9 mouse cellular contexts compared by ENCODE assay signal in the genomic region with DNA sequence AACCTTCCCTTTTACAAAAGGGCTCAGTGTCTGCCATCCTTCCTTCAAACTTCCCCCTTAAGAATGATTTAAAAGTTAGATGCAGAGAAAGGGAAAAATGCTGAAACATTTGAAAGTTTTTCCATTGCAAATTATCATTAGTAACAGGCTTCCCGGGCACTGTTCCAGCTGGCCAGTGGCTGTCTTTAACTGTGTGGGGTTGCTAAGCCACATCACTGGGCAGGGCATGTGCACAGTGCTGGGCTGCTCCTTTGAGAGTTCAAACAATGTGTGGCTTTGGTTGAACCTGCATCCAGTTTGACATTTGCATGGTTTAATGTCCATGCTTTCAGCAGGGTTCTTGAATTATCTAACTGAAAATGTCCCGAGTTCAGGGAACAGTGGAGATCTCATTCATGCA.
DNase-seq lines count a peak whose midpoint lies in the region; ATAC-seq and TF ChIP-seq lines count a peak whose summit lies in the region.
"Had no signal": no experiment of that assay in that cellular context is flagged by ENCODE, and none has a peak within 500 bp of the region (broad histone marks: within the 10 kb centered on the region; RNA-seq: fewer than 3 reads in every experiment).

No protein-coding gene starts in this region.

- intact Hi-C loops in heart, postnatal 36 days (cut with DNase I), result loop anchor here (10.0 kb wide), 1 partner anchor 514 kb away; a partner anchor contains a TSS

- no peak for TF ChIP-seq CTCF in kidney, adult 2 months (conservative IDR thresholded peaks at IDR 0.05; ENCODE audit: insufficient read depth, insufficient read length, low read depth, low read length)

- H3K4me2 ChIP-seq in kidney, embryonic 16.5 days (replicated peaks; ENCODE audit: low read depth, low read length), result no peak overlapping the region

- no peaks in the 10 kb centered on the region for H3K36me3 ChIP-seq in kidney, adult 2 months (ENCODE audit: control insufficient read depth, insufficient read depth, low read length)
- no peaks in the 10 kb centered on the region for H3K36me3 ChIP-seq in kidney, embryonic 16.5 days (ENCODE audit: insufficient read depth, low read length)
- H3K36me3 ChIP-seq: G1E had no signal

- ATAC-seq in kidney, embryonic 16.5 days (ENCODE audit: low FRiP score, low TSS enrichment), result no peak

- DNase-seq in kidney, adult 2 months, result peak; percentile 7
- DNase-seq in 3T3-L1 (ENCODE audit: low read depth, low spot score), result peak; percentile 49
- peak; percentile 7 for DNase-seq in adrenal gland, adult 8-10 months
- peak; percentile 37 to 58 for DNase-seq in heart, postnatal 36 days
- DNase-seq in thymus, postnatal 10 days (ENCODE audit: low spot score in 2 of 2), result no peak
- DNase-seq in frontal cortex, postnatal 10 days (ENCODE audit: low spot score in 2 of 2), result no peak
- no peak for DNase-seq in frontal cortex, postnatal 14 days (ENCODE audit: low spot score in 2 of 2)

- no peak overlapping the region for H3K27ac ChIP-seq in kidney, adult 2 months (ENCODE audit: insufficient read depth, low read depth, low read length)
- no peak overlapping the region for H3K27ac ChIP-seq in kidney, embryonic 16.5 days (ENCODE audit: low read length)

- H3K27me3 ChIP-seq in kidney, adult 2 months (replicated peaks; ENCODE audit: control insufficient read depth, insufficient read depth, low read length), result no peaks in the 10 kb centered on the region
- H3K27me3 ChIP-seq in kidney, embryonic 16.5 days (ENCODE audit: insufficient read depth, low read length), result no peaks in the 10 kb centered on the region; the same call in 1 of the 2 replicates

- no peaks in the 10 kb centered on the region for H3K4me1 ChIP-seq in kidney, adult 2 months (ENCODE audit: control insufficient read depth, insufficient read depth, low read length)
- no peaks in the 10 kb centered on the region for H3K4me1 ChIP-seq in kidney, embryonic 16.5 days (ENCODE audit: insufficient read depth, low read length)

- H3K9me3 ChIP-seq in kidney, embryonic 16.5 days (ENCODE audit: low read length), result no peaks in the 10 kb centered on the region

- no peak overlapping the region for H3K9ac ChIP-seq in kidney, embryonic 16.5 days (replicated peaks; ENCODE audit: low read length)

- TF ChIP-seq POLR2A in kidney, adult 2 months (IDR thresholded peaks at IDR 0.05; ENCODE audit: low read depth, low read length), result no peak

- WGBS in kidney, adult 2 months, result 48% methylated on average over 2 of the region's 2 CpGs
- WGBS in kidney, embryonic 16.5 days, result 64% methylated on average over 2 of the region's 2 CpGs

- no peak overlapping the region for H3K4me3 ChIP-seq in kidney, adult 2 months (ENCODE audit: insufficient read depth, low read depth, low read length)
- no peak overlapping the region for H3K4me3 ChIP-seq in kidney, embryonic 16.5 days (ENCODE audit: low read length)

Comparison
In these comparisons a context has a peak if more than half of its experiments do, and no peak if none do; other contexts are left out.
1. DNase-seq: peak in kidney, adult 2 months (single experiment), 3T3-L1 (single experiment), adrenal gland, adult 8-10 months (single experiment) and heart, postnatal 36 days (2 of 2); none in thymus, postnatal 10 days (0 of 2), frontal cortex, postnatal 10 days (0 of 2) and frontal cortex, postnatal 14 days (0 of 2).